In genomic region chr12:16588396-16589042, GRCm38 (mm10) we compare ENCODE assay signal across 8 mouse cellular contexts. TPM values are rescaled to one million over a fixed set of nuclear protein-coding genes. Genes with fewer than 3 reads are reported as not detected.
DNase-seq lines count a peak whose midpoint lies in the region; ATAC-seq and TF ChIP-seq lines count a peak whose summit lies in the region.

No protein-coding gene starts in this region.

- no peaks in the 10 kb centered on the region for H3K9me3 ChIP-seq in forebrain, embryonic 14.5 days (replicated peaks; ENCODE audit: control insufficient read depth, low read length)
- H3K9me3 ChIP-seq in intestine, embryonic 16.5 days (ENCODE audit: control insufficient read depth, low read length): no peaks in the 10 kb centered on the region

- H3K4me3 ChIP-seq in forebrain, embryonic 14.5 days (ENCODE audit: low read depth, low read length): peak overlapping the region; percentile 69
- peak overlapping the region; percentile 80 for H3K4me3 ChIP-seq in intestine, embryonic 16.5 days (ENCODE audit: low read length)
- H3K4me3 ChIP-seq in lung, adult 2 months (replicated peaks; ENCODE audit: extremely low read depth, low read depth, low read length): peak overlapping the region; percentile 95

- H3K36me3 ChIP-seq in forebrain, embryonic 14.5 days (ENCODE audit: control insufficient read depth, insufficient read depth, low read length): no peaks in the 10 kb centered on the region
- H3K36me3 ChIP-seq in intestine, embryonic 16.5 days (ENCODE audit: control insufficient read depth, insufficient read depth, low read length): no peaks in the 10 kb centered on the region

- H3K4me2 ChIP-seq in forebrain, embryonic 14.5 days (ENCODE audit: low read length): peak overlapping the region; percentile 67
- peak overlapping the region; percentile 83 for H3K4me2 ChIP-seq in intestine, embryonic 16.5 days (ENCODE audit: low read depth, low read length)

- peak; percentile 29; the same call in 1 of the 2 replicates for TF ChIP-seq POLR2A in lung, adult 2 months (IDR thresholded peaks at IDR 0.05; ENCODE audit: borderline replicate concordance, extremely low read depth, low read depth, low read length)

- no peak for TF ChIP-seq CTCF in lung, adult 2 months (IDR thresholded peaks at IDR 0.05; ENCODE audit: insufficient read depth, low read length)

- H3K27me3 ChIP-seq in forebrain, embryonic 14.5 days (replicated peaks; ENCODE audit: control insufficient read depth, insufficient read depth, low read length): no peaks in the 10 kb centered on the region
- H3K27me3 ChIP-seq in intestine, embryonic 16.5 days (replicated peaks; ENCODE audit: control insufficient read depth, insufficient read depth, low read length): no peaks in the 10 kb centered on the region

- no peak for ATAC-seq in forebrain, embryonic 14.5 days
- ATAC-seq in intestine, embryonic 16.5 days: no peak

- peak overlapping the region; percentile 84 for H3K9ac ChIP-seq in forebrain, embryonic 14.5 days (ENCODE audit: low read length)
- H3K9ac ChIP-seq in intestine, embryonic 16.5 days (ENCODE audit: low read depth, low read length): peak overlapping the region; percentile 85

- H3K27ac ChIP-seq in forebrain, embryonic 14.5 days (ENCODE audit: low read depth, low read length): 0 out of 2 replicates have a peak overlapping the region, but pooled peaks have one; percentile 65
- peak overlapping the region; percentile 76 for H3K27ac ChIP-seq in intestine, embryonic 16.5 days (ENCODE audit: low read length)

- 36% methylated on average over 7 of the region's 7 CpGs for WGBS in forebrain, embryonic 14.5 days
- 17% methylated on average over 7 of the region's 7 CpGs for WGBS in intestine, embryonic 16.5 days
- WGBS in lung, adult 2 months: 11% methylated on average over 7 of the region's 7 CpGs

- H3K4me1 ChIP-seq in forebrain, embryonic 14.5 days (ENCODE audit: control insufficient read depth, insufficient read depth, low read length): peaks cover 29% of the 10 kb centered on the region
- H3K4me1 ChIP-seq in intestine, embryonic 16.5 days (ENCODE audit: control insufficient read depth, insufficient read depth, low read length): peaks cover 45% of the 10 kb centered on the region
- peaks cover 13% of the 10 kb centered on the region; the same call in 1 of the 2 replicates for H3K4me1 ChIP-seq in lung, adult 2 months (ENCODE audit: control insufficient read depth, insufficient read depth, low read length)

- DNase-seq in cerebellum, adult 11 months: peak; percentile 23
- DNase-seq in cerebellum, postnatal 4 days (ENCODE audit: low spot score in 2 of 2): no peak
- DNase-seq in T-cell, adult 2 months (ENCODE audit: low spot score): peak; percentile 39
- DNase-seq in forebrain, embryonic 14.5 days (ENCODE audit: low spot score): peak; percentile 35
- DNase-seq in lung, adult 2 months: peak; percentile 26
- DNase-seq in right cerebral cortex, postnatal 25 days: peak; percentile 43
- no peak for DNase-seq in testis, postnatal 14 days (ENCODE audit: low spot score)

RNA-seq across cellular contexts. Expression of gene Lpin1, which starts 22.2 kb away (rescaled TPM):
- polyA plus RNA-seq in forebrain, embryonic 14.5 days (2014; fragmentation: Nextera tagmentation; extraction: Ambion mirVana): 11.6 and 15.1 TPM in 2 replicates
- polyA plus RNA-seq in intestine, embryonic 16.5 days (2015; fragmentation: Nextera tagmentation; extraction: Ambion mirVana): 8.5 and 9.6 TPM in 2 replicates
- 23.7 and 29.1 TPM in 2 replicates for polyA plus RNA-seq in lung, adult 2 months (2012; rRNA removed)

Comparison
In these comparisons a context has a peak if more than half of its experiments do, and no peak if none do; other contexts are left out.
1. DNase-seq: peak in cerebellum, adult 11 months (single experiment), T-cell, adult 2 months (single experiment), forebrain, embryonic 14.5 days (single experiment), lung, adult 2 months (single experiment) and right cerebral cortex, postnatal 25 days (single experiment); none in cerebellum, postnatal 4 days (0 of 2) and testis, postnatal 14 days (single experiment).
2. Peak in every context shown above with its lines, with median percentiles within 50 percentile points of each other: H3K4me3 ChIP-seq.